Mouse (Mus musculus): ENCODE results near the gene Trpv5. TPM values are rescaled to one million over a fixed set of nuclear protein-coding genes. Genes with fewer than 3 reads are reported as not detected.

The Trpv5 gene
- polyA plus RNA-seq, 1 experiment: 0.75 TPM

- Histone ChIP-seq H3K4me3 (replicated peaks; ENCODE audit: control insufficient read depth, low read depth, low read length) (no peak overlapping the region), H3K27ac (ENCODE audit: control insufficient read depth, insufficient read depth, low read depth, low read length, poor library complexity) (no peak overlapping the region), H3K4me1 (ENCODE audit: control insufficient read depth, insufficient read depth, low read length) (no peaks in the 10 kb centered on the region)
- no peak for TF ChIP-seq CTCF (IDR thresholded peaks at IDR 0.05; ENCODE audit: control insufficient read depth, insufficient read depth, low read length)
- TF ChIP-seq POLR2A (IDR thresholded peaks at IDR 0.05; ENCODE audit: borderline replicate concordance, control insufficient read depth, low read depth, low read length): no peak
- WGBS: 88% methylated on average over 1 of the region's 1 CpGs
These were observed 13.8 kb upstream of the Trpv5 start for GRCm38 (mm10) chr6:41694407-41694806.

- Histone ChIP-seq H3K4me1 (ENCODE audit: control insufficient read depth, insufficient read depth, low read length) (no peaks in the 10 kb centered on the region), H3K4me3 (replicated peaks; ENCODE audit: control insufficient read depth, low read depth, low read length) (no peak overlapping the region), H3K27ac (ENCODE audit: control insufficient read depth, insufficient read depth, low read depth, low read length, poor library complexity) (no peak overlapping the region)
- no peak for TF ChIP-seq POLR2A (IDR thresholded peaks at IDR 0.05; ENCODE audit: borderline replicate concordance, control insufficient read depth, low read depth, low read length)
- no peak for TF ChIP-seq CTCF (IDR thresholded peaks at IDR 0.05; ENCODE audit: control insufficient read depth, insufficient read depth, low read length)
These were observed 11.6 kb upstream of the Trpv5 start for GRCm38 (mm10) chr6:41692200-41692599.

GRCm38 (mm10) chr6:41685596-41685995 is 5.0 kb upstream of the Trpv5 start:
- no peaks in the 10 kb centered on the region for H3K4me1 ChIP-seq (ENCODE audit: control insufficient read depth, insufficient read depth, low read length)
- WGBS: 88% methylated on average over 3 of the region's 3 CpGs

GRCm38 (mm10) chr6:41684911-41685310 is 4.3 kb upstream of the Trpv5 start:
- 52% methylated on average over 5 of the region's 5 CpGs for WGBS
- TF ChIP-seq CTCF (IDR thresholded peaks at IDR 0.05; ENCODE audit: control insufficient read depth, insufficient read depth, low read length): no peak
- TF ChIP-seq POLR2A (IDR thresholded peaks at IDR 0.05; ENCODE audit: borderline replicate concordance, control insufficient read depth, low read depth, low read length): no peak
- Histone ChIP-seq H3K4me3 (replicated peaks; ENCODE audit: control insufficient read depth, low read depth, low read length) (no peak overlapping the region), H3K4me1 (ENCODE audit: control insufficient read depth, insufficient read depth, low read length) (no peaks in the 10 kb centered on the region), H3K27ac (ENCODE audit: control insufficient read depth, insufficient read depth, low read depth, low read length, poor library complexity) (no peak overlapping the region)

More at GRCm38 (mm10) chr6:41685596-41685995, 5.0 kb upstream of the Trpv5 start:
- H3K4me3 ChIP-seq (replicated peaks; ENCODE audit: control insufficient read depth, low read depth, low read length): no peak overlapping the region
- no peak for TF ChIP-seq CTCF (IDR thresholded peaks at IDR 0.05; ENCODE audit: control insufficient read depth, insufficient read depth, low read length)
- no peak for TF ChIP-seq POLR2A (IDR thresholded peaks at IDR 0.05; ENCODE audit: borderline replicate concordance, control insufficient read depth, low read depth, low read length)
- H3K27ac ChIP-seq (ENCODE audit: control insufficient read depth, insufficient read depth, low read depth, low read length, poor library complexity): no peak overlapping the region

- no peak within 1 kb of the TSS for H3K4me3 ChIP-seq (replicated peaks; ENCODE audit: control insufficient read depth, low read depth, low read length)
- no peaks in the 10 kb centered on the region for H3K4me1 ChIP-seq (ENCODE audit: control insufficient read depth, insufficient read depth, low read length)
- no peak within 1 kb of the TSS for H3K27ac ChIP-seq (ENCODE audit: control insufficient read depth, insufficient read depth, low read depth, low read length, poor library complexity)
- TF ChIP-seq CTCF (IDR thresholded peaks at IDR 0.05; ENCODE audit: control insufficient read depth, insufficient read depth, low read length): no peak
- no peak for TF ChIP-seq POLR2A (IDR thresholded peaks at IDR 0.05; ENCODE audit: borderline replicate concordance, control insufficient read depth, low read depth, low read length)
- 87% methylated on average over 2 of the region's 2 CpGs for WGBS
These were observed 3.6 kb upstream of the Trpv5 start, which contains the start of gene Llcfc1 for GRCm38 (mm10) chr6:41684131-41684530. TSS of gene Llcfc1 (plus strand) at chr6:41684431.

GRCm38 (mm10) chr6:41681656-41682055 is 1.1 kb upstream of the Trpv5 start:
- no peak overlapping the region for H3K27ac ChIP-seq (ENCODE audit: control insufficient read depth, insufficient read depth, low read depth, low read length, poor library complexity)
- H3K4me3 ChIP-seq (replicated peaks; ENCODE audit: control insufficient read depth, low read depth, low read length): no peak overlapping the region
- no peaks in the 10 kb centered on the region for H3K4me1 ChIP-seq (ENCODE audit: control insufficient read depth, insufficient read depth, low read length)
- TF ChIP-seq CTCF (IDR thresholded peaks at IDR 0.05; ENCODE audit: control insufficient read depth, insufficient read depth, low read length) (no peak), POLR2A (IDR thresholded peaks at IDR 0.05; ENCODE audit: borderline replicate concordance, control insufficient read depth, low read depth, low read length) (no peak)
- WGBS: 78% methylated on average over 5 of the region's 5 CpGs

GRCm38 (mm10) chr6:41676530-41676929 is 4.0 kb downstream of the Trpv5 start:
- no peak overlapping the region for H3K4me3 ChIP-seq (replicated peaks; ENCODE audit: control insufficient read depth, low read depth, low read length)
- TF ChIP-seq CTCF (IDR thresholded peaks at IDR 0.05; ENCODE audit: control insufficient read depth, insufficient read depth, low read length) (no peak), POLR2A (IDR thresholded peaks at IDR 0.05; ENCODE audit: borderline replicate concordance, control insufficient read depth, low read depth, low read length) (no peak)
- H3K27ac ChIP-seq (ENCODE audit: control insufficient read depth, insufficient read depth, low read depth, low read length, poor library complexity): no peak overlapping the region
- WGBS: 68% methylated on average over 2 of the region's 2 CpGs
- H3K4me1 ChIP-seq (ENCODE audit: control insufficient read depth, insufficient read depth, low read length): no peaks in the 10 kb centered on the region

- 15% methylated on average over 2 of the region's 2 CpGs for WGBS
- no peak overlapping the region for H3K27ac ChIP-seq (ENCODE audit: control insufficient read depth, insufficient read depth, low read depth, low read length, poor library complexity)
These were observed 18.2 kb downstream of the Trpv5 start for GRCm38 (mm10) chr6:41662320-41662719.

GRCm38 (mm10) chr6:41658487-41658886 is 22.1 kb downstream of the Trpv5 start:
- WGBS: 56% methylated on average over 1 of the region's 1 CpGs
- TF ChIP-seq CTCF (IDR thresholded peaks at IDR 0.05; ENCODE audit: control insufficient read depth, insufficient read depth, low read length) (no peak), POLR2A (IDR thresholded peaks at IDR 0.05; ENCODE audit: borderline replicate concordance, control insufficient read depth, low read depth, low read length) (no peak)
- no peak overlapping the region for H3K27ac ChIP-seq (ENCODE audit: control insufficient read depth, insufficient read depth, low read depth, low read length, poor library complexity)
- no peak overlapping the region for H3K4me3 ChIP-seq (replicated peaks; ENCODE audit: control insufficient read depth, low read depth, low read length)
- H3K4me1 ChIP-seq (ENCODE audit: control insufficient read depth, insufficient read depth, low read length): no peaks in the 10 kb centered on the region

More at GRCm38 (mm10) chr6:41662320-41662719, 18.2 kb downstream of the Trpv5 start:
- H3K4me1 ChIP-seq (ENCODE audit: control insufficient read depth, insufficient read depth, low read length): no peaks in the 10 kb centered on the region
- H3K4me3 ChIP-seq (replicated peaks; ENCODE audit: control insufficient read depth, low read depth, low read length): no peak overlapping the region
- TF ChIP-seq CTCF (IDR thresholded peaks at IDR 0.05; ENCODE audit: control insufficient read depth, insufficient read depth, low read length): no peak
- no peak for TF ChIP-seq POLR2A (IDR thresholded peaks at IDR 0.05; ENCODE audit: borderline replicate concordance, control insufficient read depth, low read depth, low read length)

Data from bone marrow, adult 2 months (tissue).